Mouse (Mus musculus) macrophage (primary cell): ENCODE data around the gene Ror2. TPM values are rescaled to one million over a fixed set of nuclear protein-coding genes. Genes with fewer than 3 reads are reported as not detected.

Source experiments
- H3K27ac ChIP-seq: fragments of 350-480 bp; formaldehyde crosslinking; 2 replicates; pipeline ENCODE4 v1.9.0; 2021
- H3K36me3 ChIP-seq: fragments of 350-480 bp; formaldehyde crosslinking; 2 replicates; pipeline ENCODE4 v1.9.0; 2021; ENCODE audit errors: inconsistent target
- H3K4me3 ChIP-seq: fragments of 350-480 bp; formaldehyde crosslinking; 2 replicates; pipeline ENCODE4 v1.9.0; 2021; ENCODE audit errors: inconsistent target
- H3K79me2 ChIP-seq: fragments of 350-480 bp; formaldehyde crosslinking; 2 replicates; pipeline ENCODE4 v1.9.0; 2021; ENCODE audit errors: inconsistent target
- WGBS: methylation state at CpG from one replicate; pipeline ENCODE4 v1.1.7; 2026; ENCODE audit warnings: inconsistent platforms; ENCODE audit not compliant: missing documents; 5-methylcytosine and 5-hydroxymethylcytosine counted together
- polyA plus RNA-seq: library from polyadenylated mRNA; stranded (reverse); fragments of 250-400 nt; gene quantifications from 3 replicates; pipeline ENCODE4 v1.2.4, GENCODE M21; 2018; ENCODE audit warnings: inconsistent platforms

Gene Ror2
- polyA plus RNA-seq, 1 experiment from 2014 or later: not detected

DNA sequence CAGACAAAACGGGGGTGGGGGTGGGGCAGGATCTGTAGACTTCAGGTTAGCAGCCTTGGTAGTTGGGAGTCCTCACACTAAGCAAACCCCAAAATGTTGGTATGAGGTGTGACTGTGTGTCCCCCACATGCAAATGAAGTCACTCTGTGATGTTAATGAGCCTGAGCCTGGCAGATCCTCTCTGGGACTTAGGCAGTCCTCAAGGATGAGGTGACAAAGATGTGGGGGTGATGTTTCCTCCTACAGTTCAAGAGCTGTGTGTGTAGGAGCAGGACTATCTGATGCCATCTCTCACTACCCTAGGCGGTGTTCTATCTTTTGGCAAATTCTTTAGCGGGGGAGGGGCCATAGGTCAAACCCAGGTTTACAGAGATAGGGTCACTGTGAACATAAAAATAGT, 6.3 kb upstream of the Ror2 start:
- Histone ChIP-seq H3K36me3 (no peaks in the 10 kb centered on the region), H3K4me3 (no peak overlapping the region), H3K27ac (no peak overlapping the region), H3K79me2 (no peaks in the 10 kb centered on the region)
- 100% methylated on average over 2 of the region's 3 CpGs for WGBS

DNA sequence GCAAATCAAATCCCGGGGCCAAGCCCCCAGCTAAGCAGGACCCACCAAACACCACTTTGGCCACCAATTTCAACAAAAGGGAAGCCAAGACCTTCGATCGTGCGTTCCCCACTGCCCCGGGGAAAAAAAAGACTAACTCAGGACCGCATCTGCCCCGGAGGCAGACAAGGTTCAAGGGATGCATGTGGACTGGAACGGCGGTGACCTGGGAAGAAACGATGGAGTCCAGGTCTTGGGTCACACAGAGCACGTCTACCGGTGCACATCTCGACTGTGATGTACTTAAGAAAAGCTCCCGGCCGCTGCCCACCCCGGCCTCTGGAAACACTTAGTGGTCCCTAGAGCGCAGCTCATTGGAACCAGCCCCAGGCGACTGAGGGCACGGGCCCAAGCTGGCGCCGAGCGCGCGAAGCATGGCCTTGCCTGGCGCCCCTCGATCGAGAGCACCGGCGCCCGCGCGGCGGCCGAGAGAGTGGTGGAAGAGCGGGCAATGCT, 616 bp downstream of the Ror2 start:
- WGBS: 3% methylated on average over 24 of the region's 35 CpGs
- Histone ChIP-seq H3K4me3 (no peak overlapping the region), H3K36me3 (no peaks in the 10 kb centered on the region), H3K27ac (no peak overlapping the region), H3K79me2 (no peaks in the 10 kb centered on the region)

DNA sequence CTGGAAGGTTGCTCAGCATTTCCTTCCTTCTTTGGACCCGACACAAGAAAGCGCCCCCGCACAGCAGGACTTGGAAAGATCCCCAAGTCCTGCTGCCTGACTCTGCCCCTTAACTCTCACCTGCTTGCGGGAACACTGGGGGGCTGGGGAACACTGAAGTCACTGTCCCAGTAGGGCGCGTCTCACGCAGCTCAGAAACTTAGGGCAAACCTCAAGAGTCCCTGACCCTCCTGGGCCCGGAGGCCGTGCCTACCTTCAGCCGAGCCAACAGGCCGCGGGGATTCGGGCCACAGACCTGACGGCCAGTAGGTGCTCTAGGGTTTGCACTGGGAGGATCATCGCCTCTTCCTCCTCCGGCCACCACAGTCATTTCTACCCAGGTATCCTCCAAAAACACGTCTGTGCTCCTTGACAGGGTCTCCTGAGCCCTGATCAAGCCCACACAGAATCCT, 1.2 kb downstream of the Ror2 start:
- Histone ChIP-seq H3K79me2 (no peaks in the 10 kb centered on the region), H3K36me3 (no peaks in the 10 kb centered on the region), H3K4me3 (no peak overlapping the region), H3K27ac (no peak overlapping the region)
- whole genome bisulfite sequencing: 12% methylated on average over 17 of the region's 17 CpGs

DNA sequence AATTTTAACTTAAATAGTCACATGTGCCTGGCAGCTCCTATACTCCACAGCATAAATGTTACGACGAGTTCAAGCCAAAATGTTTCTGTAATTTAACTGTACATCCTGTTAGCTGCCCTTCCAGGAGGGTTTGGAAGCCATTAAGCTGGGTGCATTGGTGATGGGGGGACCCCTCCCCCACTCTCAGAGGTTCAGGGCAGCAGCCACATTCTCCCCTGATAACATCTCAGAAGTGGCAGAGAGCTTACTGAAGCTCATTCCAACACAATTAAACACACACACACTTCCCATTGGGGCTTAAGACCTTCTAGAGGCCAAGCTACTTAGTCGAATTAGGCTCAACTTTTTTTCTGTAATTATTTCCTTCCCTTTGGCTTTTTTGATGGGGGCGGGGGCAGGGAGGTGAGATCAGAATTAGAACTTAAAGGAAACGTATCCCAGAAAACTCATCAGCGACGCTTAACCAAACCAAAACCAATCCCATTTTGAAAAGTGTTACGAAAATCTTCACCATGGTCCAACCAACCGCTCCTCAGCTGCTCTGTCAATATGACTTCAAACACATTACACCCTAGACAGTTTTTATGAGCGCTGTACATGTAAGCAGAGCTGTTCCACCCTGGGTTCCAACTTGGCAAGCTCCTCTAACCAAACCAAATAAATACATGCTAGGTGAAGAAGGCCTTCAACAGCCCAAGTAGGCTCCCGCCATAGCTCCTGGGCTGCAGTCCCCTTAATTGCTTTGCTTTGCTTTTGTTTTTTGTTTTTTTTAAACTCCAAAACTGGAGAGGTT, 4.1 kb downstream of the Ror2 start:
- H3K79me2 ChIP-seq: no peaks in the 10 kb centered on the region
- no peak overlapping the region for H3K27ac ChIP-seq
- no peaks in the 10 kb centered on the region for H3K36me3 ChIP-seq
- WGBS: 81% methylated on average over 11 of the region's 11 CpGs
- no peak overlapping the region for H3K4me3 ChIP-seq

DNA sequence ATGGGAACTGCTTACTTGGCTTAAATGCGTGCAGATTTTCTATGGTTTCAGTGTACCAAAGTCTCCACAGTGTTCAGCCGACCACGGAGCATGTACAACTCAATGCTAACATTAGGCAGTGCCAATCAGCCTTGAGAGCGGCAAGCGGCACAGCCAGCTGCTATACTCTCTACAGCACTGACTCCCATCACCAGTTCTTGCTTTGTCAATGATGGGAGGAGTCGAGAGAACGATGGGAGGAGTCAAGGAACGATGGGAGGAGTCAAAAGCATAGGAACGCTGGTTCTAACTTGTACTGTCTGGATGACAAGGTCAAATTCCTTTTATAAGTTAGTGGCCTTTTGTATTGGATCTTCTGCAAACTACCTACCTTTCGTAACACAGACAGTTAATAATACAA, 7.0 kb downstream of the Ror2 start:
- Histone ChIP-seq H3K27ac (no peak overlapping the region), H3K36me3 (no peaks in the 10 kb centered on the region), H3K4me3 (no peak overlapping the region), H3K79me2 (no peaks in the 10 kb centered on the region)
- WGBS: 83% methylated on average over 10 of the region's 10 CpGs

DNA sequence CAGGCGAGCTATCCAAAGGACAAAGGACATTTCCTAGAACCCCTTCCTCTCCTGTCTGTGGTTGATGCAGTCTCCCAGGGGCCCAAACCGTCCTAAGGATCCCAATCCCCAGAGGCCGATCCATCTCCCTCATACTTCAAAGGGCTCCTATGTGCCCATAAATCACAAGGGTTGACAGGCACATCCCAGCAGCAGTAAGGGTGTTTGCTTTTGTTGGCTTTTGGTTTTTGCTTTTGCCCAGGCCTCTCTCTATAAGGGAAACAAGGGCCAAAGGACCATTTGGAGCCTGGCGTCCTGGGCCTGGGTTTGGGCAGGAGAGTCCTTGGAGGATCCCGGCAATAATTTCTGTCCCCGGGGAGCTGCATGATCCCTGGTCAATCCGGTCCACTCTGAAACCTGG, 9.5 kb downstream of the Ror2 start:
- H3K36me3 ChIP-seq: no peaks in the 10 kb centered on the region
- H3K27ac ChIP-seq: no peak overlapping the region
- no peaks in the 10 kb centered on the region for H3K79me2 ChIP-seq
- WGBS: 71% methylated on average over 7 of the region's 7 CpGs
- no peak overlapping the region for H3K4me3 ChIP-seq

DNA sequence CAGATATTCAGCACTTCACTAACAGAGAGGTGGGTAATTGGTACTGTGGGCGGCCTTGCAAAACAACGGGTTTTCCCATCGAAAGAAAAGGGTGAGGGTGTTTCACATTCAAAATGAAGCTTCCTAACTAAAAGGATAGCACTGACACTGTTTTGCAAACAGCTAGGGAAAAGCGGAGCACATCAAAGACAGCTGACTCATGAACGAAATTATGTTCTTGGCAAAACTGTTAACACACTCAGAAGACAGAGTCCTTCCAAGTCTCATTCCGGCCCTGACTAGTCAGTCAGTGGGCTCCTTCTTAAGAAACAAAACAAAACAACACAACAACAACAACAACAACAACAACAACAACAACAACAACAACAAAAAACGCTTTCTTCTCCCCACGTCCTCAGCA, 10.1 kb downstream of the Ror2 start:
- Histone ChIP-seq H3K79me2 (no peaks in the 10 kb centered on the region), H3K27ac (no peak overlapping the region)
- WGBS: 81% methylated on average over 8 of the region's 8 CpGs

DNA sequence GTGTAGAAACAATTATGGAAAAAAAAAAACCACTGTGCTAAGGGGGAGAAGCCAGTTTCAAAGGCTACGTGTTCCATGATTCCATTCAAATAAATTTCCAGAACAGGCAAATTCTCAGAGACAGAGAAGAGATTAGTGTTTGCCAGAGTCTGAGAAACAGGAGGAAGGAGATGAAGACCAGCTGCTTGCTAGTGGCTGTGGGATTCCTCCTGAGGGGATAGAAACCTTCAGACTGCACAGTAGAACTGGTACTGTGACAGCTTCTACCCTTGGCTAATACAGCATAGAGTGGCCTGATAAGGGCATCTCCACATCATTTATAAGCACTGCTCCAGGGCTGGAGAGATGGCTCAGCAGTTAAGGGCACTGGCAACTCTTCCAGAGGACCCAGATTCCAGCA, 11.2 kb downstream of the Ror2 start:
- 90% methylated on average over 1 of the region's 1 CpGs for WGBS
- H3K4me3 ChIP-seq: no peak overlapping the region
- H3K27ac ChIP-seq: no peak overlapping the region
- H3K79me2 ChIP-seq: no peaks in the 10 kb centered on the region
- H3K36me3 ChIP-seq: no peaks in the 10 kb centered on the region

More for the DNA sequence above, 10.1 kb downstream of the Ror2 start:
- no peak overlapping the region for H3K4me3 ChIP-seq
- H3K36me3 ChIP-seq: no peaks in the 10 kb centered on the region

DNA sequence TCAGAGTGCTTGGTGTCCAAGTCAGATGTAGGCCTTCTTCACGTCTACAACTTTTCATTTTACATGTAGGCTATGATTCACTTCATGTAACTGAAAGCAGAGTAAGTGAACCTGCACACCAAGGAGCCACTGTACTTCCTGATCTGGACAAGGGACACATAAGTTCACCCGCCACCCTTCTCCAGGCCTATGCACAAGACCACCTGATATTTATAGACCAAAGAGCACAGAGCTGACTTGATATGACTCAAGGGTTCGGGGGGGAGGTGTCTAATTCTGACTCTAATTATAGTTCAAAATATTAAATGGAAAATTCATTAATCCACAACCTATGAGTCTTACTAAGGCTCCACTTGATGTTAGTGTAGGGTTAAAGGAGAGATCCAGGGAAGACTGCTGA, 14.3 kb downstream of the Ror2 start:
- 84% methylated on average over 3 of the region's 3 CpGs for WGBS
- no peaks in the 10 kb centered on the region for H3K36me3 ChIP-seq
- no peak overlapping the region for H3K27ac ChIP-seq
- H3K4me3 ChIP-seq: no peak overlapping the region
- no peaks in the 10 kb centered on the region for H3K79me2 ChIP-seq

DNA sequence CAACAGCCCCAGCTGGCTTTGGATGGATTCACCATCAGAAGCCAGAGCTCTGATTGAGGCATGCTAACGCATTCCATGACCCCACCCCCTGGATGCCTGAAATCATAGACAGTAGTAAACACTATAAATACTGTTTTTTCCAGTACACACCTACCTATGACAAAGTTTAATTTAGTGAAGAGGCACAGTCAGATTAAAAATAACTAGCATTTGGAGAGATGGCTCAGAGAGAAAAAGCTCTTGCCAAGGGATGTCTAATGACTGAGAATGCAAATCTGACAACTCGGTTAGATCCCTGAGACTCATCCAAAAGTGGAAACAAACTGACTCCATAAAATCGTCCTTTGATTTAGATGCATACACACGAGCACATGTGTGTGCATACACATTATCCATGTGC, 15.4 kb downstream of the Ror2 start:
- H3K79me2 ChIP-seq: no peaks in the 10 kb centered on the region
- H3K4me3 ChIP-seq: no peak overlapping the region
- no peak overlapping the region for H3K27ac ChIP-seq
- H3K36me3 ChIP-seq: no peaks in the 10 kb centered on the region
- WGBS: 91% methylated on average over 4 of the region's 4 CpGs

DNA sequence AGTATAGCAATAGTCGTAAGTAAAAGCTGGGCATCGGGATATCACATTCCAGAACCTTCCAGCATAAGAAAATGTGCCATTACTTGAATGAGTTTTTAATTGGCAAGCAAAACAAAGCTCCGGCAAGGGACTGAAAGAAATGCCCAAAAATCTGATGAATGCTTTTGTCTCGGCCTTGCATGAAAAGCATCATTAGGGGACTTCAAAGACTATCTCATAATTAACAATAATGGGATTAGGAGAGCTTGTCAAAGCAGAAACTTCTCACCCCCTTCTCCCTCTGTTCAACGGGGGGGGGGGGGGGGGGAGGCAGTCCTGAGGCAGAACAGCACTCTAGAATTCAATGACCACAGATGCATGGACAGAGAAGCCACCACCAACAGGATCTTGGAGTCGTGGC, 17.4 kb downstream of the Ror2 start:
- Histone ChIP-seq H3K27ac (no peak overlapping the region), H3K36me3 (no peaks in the 10 kb centered on the region)
- 93% methylated on average over 4 of the region's 6 CpGs for WGBS

DNA sequence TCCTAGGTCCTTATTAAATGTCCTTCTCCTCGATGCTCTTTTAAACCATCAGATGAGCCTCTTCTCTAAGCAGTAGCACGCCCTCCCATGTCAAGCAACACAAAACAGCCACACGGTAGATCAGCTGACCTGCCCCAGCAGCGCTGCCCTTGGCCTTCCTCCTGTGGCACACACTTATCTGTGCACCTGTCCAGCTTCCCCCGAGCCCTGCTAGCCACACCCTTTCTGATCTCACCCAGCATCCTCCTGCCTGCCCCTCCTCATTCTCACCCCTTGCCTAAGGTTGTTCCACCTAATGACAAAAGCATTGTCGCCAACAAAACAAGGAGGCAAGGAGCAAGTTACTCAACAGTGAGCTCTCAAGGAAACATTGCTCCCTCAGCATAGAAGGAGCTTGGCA, 18.1 kb downstream of the Ror2 start:
- H3K79me2 ChIP-seq: no peaks in the 10 kb centered on the region
- WGBS: 76% methylated on average over 6 of the region's 6 CpGs
- H3K27ac ChIP-seq: no peak overlapping the region

More for the DNA sequence above, 17.4 kb downstream of the Ror2 start:
- Histone ChIP-seq H3K4me3 (no peak overlapping the region), H3K79me2 (no peaks in the 10 kb centered on the region)

DNA sequence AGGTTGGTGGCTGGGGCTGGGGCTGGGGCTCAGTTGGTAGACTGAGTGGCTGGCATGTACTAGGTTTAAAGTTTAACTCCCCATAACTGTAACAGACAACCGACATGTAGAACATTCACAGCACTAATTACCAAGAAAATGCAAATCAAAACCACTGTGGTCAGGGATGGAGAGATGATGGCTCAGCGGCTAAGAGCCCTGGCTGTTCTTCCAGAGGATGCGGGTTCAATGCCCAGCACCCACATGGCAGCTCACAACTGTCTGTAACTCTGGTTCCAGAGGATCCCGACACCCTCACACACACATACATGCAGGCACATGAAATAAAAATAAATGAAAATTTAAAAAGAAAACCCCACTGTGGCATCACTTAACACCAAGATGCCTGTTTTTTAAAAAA, 18.8 kb downstream of the Ror2 start:
- no peak overlapping the region for H3K4me3 ChIP-seq
- 98% methylated on average over 4 of the region's 4 CpGs for WGBS
- H3K79me2 ChIP-seq: no peaks in the 10 kb centered on the region
- no peak overlapping the region for H3K27ac ChIP-seq
- H3K36me3 ChIP-seq: no peaks in the 10 kb centered on the region

More for the DNA sequence above, 18.1 kb downstream of the Ror2 start:
- Histone ChIP-seq H3K4me3 (no peak overlapping the region), H3K36me3 (no peaks in the 10 kb centered on the region)

DNA sequence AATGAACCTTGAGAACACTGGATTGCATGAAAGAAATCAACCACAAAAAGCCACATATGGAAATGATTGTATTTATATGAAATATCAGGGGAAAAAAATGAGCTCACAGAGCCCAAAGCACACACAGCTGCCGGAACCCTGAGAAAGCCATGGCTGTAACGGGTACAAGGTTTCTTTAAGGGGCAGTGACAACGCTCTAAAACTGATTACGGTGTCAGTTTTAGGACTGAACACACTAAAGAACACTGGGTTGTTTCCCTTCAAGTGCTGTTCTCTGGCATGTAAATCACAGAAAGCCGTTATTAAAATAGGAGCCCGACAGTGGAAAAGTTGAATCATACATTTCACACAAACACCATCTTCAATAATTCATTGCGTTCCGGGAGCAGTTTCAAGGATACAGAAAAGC, 19.4 kb downstream of the Ror2 start:
- H3K36me3 ChIP-seq: no peaks in the 10 kb centered on the region
- WGBS: 98% methylated on average over 6 of the region's 8 CpGs
- H3K79me2 ChIP-seq: no peaks in the 10 kb centered on the region
- no peak overlapping the region for H3K4me3 ChIP-seq
- H3K27ac ChIP-seq: no peak overlapping the region

DNA sequence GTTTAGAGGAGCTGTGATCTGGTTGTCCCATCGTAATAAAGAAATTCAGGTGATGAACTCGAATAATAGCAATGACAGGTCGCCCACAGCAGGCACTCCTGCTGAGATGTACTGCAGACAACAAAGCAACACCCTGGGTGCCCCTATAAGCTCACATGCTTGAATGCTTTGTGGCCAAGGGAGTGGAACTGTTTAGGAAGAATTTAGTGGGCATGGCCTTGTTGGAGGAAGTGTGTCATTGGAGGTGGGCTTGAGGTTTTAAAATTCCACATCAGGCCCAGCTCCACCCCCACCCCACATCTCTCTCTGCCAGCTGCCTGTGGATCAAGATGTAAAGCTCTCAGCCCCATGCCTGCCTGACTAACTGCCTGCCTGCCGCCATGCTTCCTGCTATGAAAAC, 21.0 kb downstream of the Ror2 start:
- 85% methylated on average over 4 of the region's 4 CpGs for WGBS
- Histone ChIP-seq H3K27ac (no peak overlapping the region), H3K4me3 (no peak overlapping the region), H3K79me2 (no peaks in the 10 kb centered on the region), H3K36me3 (no peaks in the 10 kb centered on the region)
